Mouse (Mus musculus) cerebellum, postnatal 14 days (tissue): Measurements from ENCODE around the gene Nhsl1.

Source experiments
- DNase-seq, 2 experiments: peaks; one replicate each; pipeline ENCODE4 v3.0.0; 2021; ENCODE audit warnings: mixed read lengths in 2 of 2

The Nhsl1 gene

GRCm38 (mm10) chr10:18350781-18351180, 32.0 kb downstream of the Nhsl1 start:
- no peak for DNase-seq

- no peak for DNase-seq
Measured at GRCm38 (mm10) chr10:18352937-18353336, 34.2 kb downstream of the Nhsl1 start.

- DNase-seq = no peak
Measured at GRCm38 (mm10) chr10:18354103-18354502, 35.3 kb downstream of the Nhsl1 start.

- no peak for DNase-seq
Measured at GRCm38 (mm10) chr10:18356461-18356860, 37.7 kb downstream of the Nhsl1 start.

GRCm38 (mm10) chr10:18357212-18357611, 38.4 kb downstream of the Nhsl1 start:
- peak; percentile 20 to 32 for DNase-seq

GRCm38 (mm10) chr10:18358461-18358860, 39.7 kb downstream of the Nhsl1 start:
- no peak for DNase-seq

- DNase-seq = no peak
Measured at GRCm38 (mm10) chr10:18360175-18360574, 41.4 kb downstream of the Nhsl1 start.

- DNase-seq = no peak
Measured at GRCm38 (mm10) chr10:18365432-18365831, 46.6 kb downstream of the Nhsl1 start.

- peak; percentile 22 to 45 for DNase-seq
Measured at GRCm38 (mm10) chr10:18366697-18367096, 47.9 kb downstream of the Nhsl1 start.

GRCm38 (mm10) chr10:18368111-18368510, 49.3 kb downstream of the Nhsl1 start:
- no peak for DNase-seq

GRCm38 (mm10) chr10:18370475-18371286, 51.9 kb downstream of the Nhsl1 start:
- DNase-seq = no peak

GRCm38 (mm10) chr10:18371866-18372265, 53.1 kb downstream of the Nhsl1 start:
- DNase-seq = peak in 1 of 2 experiments; percentile 32

- DNase-seq = no peak
Measured at GRCm38 (mm10) chr10:18375301-18375700, 56.5 kb downstream of the Nhsl1 start.

GRCm38 (mm10) chr10:18384766-18385165, 66.0 kb downstream of the Nhsl1 start:
- DNase-seq = no peak

GRCm38 (mm10) chr10:18386224-18386623, 67.4 kb downstream of the Nhsl1 start:
- no peak for DNase-seq

GRCm38 (mm10) chr10:18388784-18389575, 70.2 kb downstream of the Nhsl1 start:
- peak; percentile 74 to 78 for DNase-seq

- DNase-seq = no peak
Measured at GRCm38 (mm10) chr10:18390004-18390403, 71.2 kb downstream of the Nhsl1 start.

GRCm38 (mm10) chr10:18391608-18392007, 72.8 kb downstream of the Nhsl1 start:
- peak; percentile 80 to 84 for DNase-seq

- no peak for DNase-seq
Measured at GRCm38 (mm10) chr10:18392268-18392667, 73.5 kb downstream of the Nhsl1 start.

- no peak for DNase-seq
Measured at GRCm38 (mm10) chr10:18393740-18394139, 75.0 kb downstream of the Nhsl1 start.

- no peak for DNase-seq
Measured at GRCm38 (mm10) chr10:18394270-18394669, 75.5 kb downstream of the Nhsl1 start.

GRCm38 (mm10) chr10:18400089-18400644, 81.4 kb downstream of the Nhsl1 start:
- DNase-seq = no peak

GRCm38 (mm10) chr10:18400998-18401397, 82.2 kb downstream of the Nhsl1 start:
- DNase-seq = no peak

- peak in 1 of 2 experiments; percentile 65 for DNase-seq
Measured at GRCm38 (mm10) chr10:18403992-18404391, 85.2 kb downstream of the Nhsl1 start.
